Comparison of ENCODE assay signal across 9 mouse cellular contexts in genomic region chr7:130475970-130476369, GRCm38 (mm10). TPM values are rescaled to one million over a fixed set of nuclear protein-coding genes. Genes with fewer than 3 reads are reported as not detected.
DNase-seq lines count a peak whose midpoint lies in the region; ATAC-seq and TF ChIP-seq lines count a peak whose summit lies in the region.
"Had no signal": no experiment of that assay in that cellular context is flagged by ENCODE, and none has a peak within 500 bp of the region (broad histone marks: within the 10 kb centered on the region; RNA-seq: fewer than 3 reads in every experiment).

No protein-coding gene starts in this region.

- H3K4me1 ChIP-seq in kidney, adult 2 months (ENCODE audit: control insufficient read depth, insufficient read depth, low read length): no peaks in the 10 kb centered on the region; the same call in 1 of the 2 replicates
- H3K4me1 ChIP-seq in limb, embryonic 10.5 days: peaks cover 8% of the 10 kb centered on the region; the same call in 1 of the 2 replicates
- peaks cover 16% of the 10 kb centered on the region; the same call in 1 of the 2 replicates for H3K4me1 ChIP-seq in midbrain, embryonic 14.5 days (ENCODE audit: control insufficient read depth, insufficient read depth, low read length)
- no peaks in the 10 kb centered on the region for H3K4me1 ChIP-seq in testis, adult 2 months (ENCODE audit: control insufficient read depth, insufficient read depth, low read length)
- H3K4me1 ChIP-seq: liver, embryonic 13.5 days had no signal

- DNase-seq in B cell, adult 2 months: peak; percentile 13 to 16
- DNase-seq in NIH3T3 (ENCODE audit: low read depth): peak; percentile 78
- peak; percentile 43 to 63 for DNase-seq in cerebellum, postnatal 25 days
- DNase-seq in frontal cortex, postnatal 36 days (ENCODE audit: low spot score in 2 of 2): peak; percentile 17 to 67
- DNase-seq in kidney, adult 2 months: peak; percentile 62
- DNase-seq in limb, embryonic 10.5 days (ENCODE audit: low spot score): peak; percentile 55
- peak; percentile 84 for DNase-seq in midbrain, embryonic 14.5 days
- DNase-seq: liver, embryonic 13.5 days had no signal

- peak; percentile 92 for TF ChIP-seq CTCF in kidney, adult 2 months (conservative IDR thresholded peaks at IDR 0.05; ENCODE audit: insufficient read depth, insufficient read length, low read depth, low read length)
- TF ChIP-seq CTCF in testis, adult 2 months (IDR thresholded peaks at IDR 0.05; ENCODE audit: control insufficient read depth, insufficient read depth, insufficient replicate concordance, low read depth, low read length): peak; percentile 62; the same call in 1 of the 2 replicates

- H3K4me2 ChIP-seq in midbrain, embryonic 14.5 days (ENCODE audit: low read length): no peak overlapping the region
- H3K4me2 ChIP-seq: liver, embryonic 13.5 days had no signal

- peak; percentile 53; the same call in 1 of the 2 replicates for ATAC-seq in midbrain, embryonic 14.5 days (ENCODE audit: low FRiP score, low TSS enrichment)

- TF ChIP-seq POLR2A in kidney, adult 2 months (IDR thresholded peaks at IDR 0.05; ENCODE audit: low read depth, low read length): no peak
- no peak for TF ChIP-seq POLR2A in testis, adult 2 months (IDR thresholded peaks at IDR 0.05; ENCODE audit: control insufficient read depth, low read depth, low read length)

- WGBS in kidney, adult 2 months: 30% methylated on average over 2 of the region's 2 CpGs
- WGBS in limb, embryonic 10.5 days: 32% methylated on average over 2 of the region's 2 CpGs
- WGBS in midbrain, embryonic 14.5 days: 27% methylated on average over 2 of the region's 2 CpGs

- H3K9ac ChIP-seq in midbrain, embryonic 14.5 days (replicated peaks; ENCODE audit: low read length): no peak overlapping the region
- H3K9ac ChIP-seq: liver, embryonic 13.5 days had no signal

- no peaks in the 10 kb centered on the region for H3K9me3 ChIP-seq in limb, embryonic 10.5 days (replicated peaks)
- no peaks in the 10 kb centered on the region for H3K9me3 ChIP-seq in midbrain, embryonic 14.5 days (ENCODE audit: control insufficient read depth, low read length)
- H3K9me3 ChIP-seq: liver, embryonic 13.5 days had no signal

- peaks cover 2% of the 10 kb centered on the region for H3K36me3 ChIP-seq in kidney, adult 2 months (ENCODE audit: control insufficient read depth, insufficient read depth, low read length)
- peaks cover 15% of the 10 kb centered on the region for H3K36me3 ChIP-seq in limb, embryonic 10.5 days
- peaks cover 7% of the 10 kb centered on the region for H3K36me3 ChIP-seq in midbrain, embryonic 14.5 days (ENCODE audit: control insufficient read depth, insufficient read depth, low read length)
- no peaks in the 10 kb centered on the region; the same call in 1 of the 2 replicates for H3K36me3 ChIP-seq in testis, adult 2 months (ENCODE audit: control insufficient read depth, insufficient read depth, low read length)

- H3K4me3 ChIP-seq in kidney, adult 2 months (ENCODE audit: insufficient read depth, low read depth, low read length): no peak overlapping the region
- H3K4me3 ChIP-seq in limb, embryonic 10.5 days: no peak overlapping the region
- no peak overlapping the region for H3K4me3 ChIP-seq in midbrain, embryonic 14.5 days (replicated peaks; ENCODE audit: low read depth, low read length)
- no peak overlapping the region for H3K4me3 ChIP-seq in testis, adult 2 months (ENCODE audit: control insufficient read depth, low read depth, low read length)
- H3K4me3 ChIP-seq: liver, embryonic 13.5 days had no signal

- H3K27me3 ChIP-seq in kidney, adult 2 months (replicated peaks; ENCODE audit: control insufficient read depth, insufficient read depth, low read length): no peaks in the 10 kb centered on the region
- no peaks in the 10 kb centered on the region for H3K27me3 ChIP-seq in limb, embryonic 10.5 days (ENCODE audit: low read depth, poor library complexity, severe bottlenecking)
- H3K27me3 ChIP-seq in midbrain, embryonic 14.5 days (ENCODE audit: control insufficient read depth, insufficient read depth, low read length): 0 out of 2 replicates have a peak, but pooled peaks cover 3% of the 10 kb centered on the region
- no peaks in the 10 kb centered on the region for H3K27me3 ChIP-seq in testis, adult 2 months (ENCODE audit: control insufficient read depth, insufficient read depth, low read length)
- H3K27me3 ChIP-seq: liver, embryonic 13.5 days had no signal

- H3K27ac ChIP-seq in kidney, adult 2 months (ENCODE audit: insufficient read depth, low read depth, low read length): no peak overlapping the region
- H3K27ac ChIP-seq in limb, embryonic 10.5 days: no peak overlapping the region
- H3K27ac ChIP-seq in midbrain, embryonic 14.5 days (replicated peaks; ENCODE audit: low read depth, low read length): no peak overlapping the region
- H3K27ac ChIP-seq in testis, adult 2 months (ENCODE audit: control insufficient read depth, insufficient read depth, low read depth, low read length): no peak overlapping the region
- H3K27ac ChIP-seq: liver, embryonic 13.5 days had no signal

RNA-seq across cellular contexts. Expression of gene Ate1, which starts 44.2 kb away (rescaled TPM):
- polyA plus RNA-seq in kidney, adult 2 months (2012; rRNA removed): 7.3 and 10.6 TPM in 2 replicates
- 37.9 and 42.6 TPM in 2 replicates for polyA plus RNA-seq in limb, embryonic 10.5 days (2016; fragmentation: Nextera tagmentation; extraction: Ambion mirVana)
- 113 and 122 TPM in 2 replicates for polyA plus RNA-seq in midbrain, embryonic 14.5 days (2014; fragmentation: Nextera tagmentation; extraction: Ambion mirVana)
- polyA plus RNA-seq in testis, adult 2 months (2012; rRNA removed): 18.3 and 19.4 TPM in 2 replicates

Comparison
In these comparisons a context has a peak if more than half of its experiments do, and no peak if none do; other contexts are left out.
1. DNase-seq: peak in every context shown above with its lines; median percentile 84 in midbrain, embryonic 14.5 days; 78 in NIH3T3; 62 in kidney, adult 2 months; 55 in limb, embryonic 10.5 days; 53 in cerebellum, postnatal 25 days; 42 in frontal cortex, postnatal 36 days; 14 in B cell, adult 2 months.